Mouse (Mus musculus): ENCODE data around the gene Itk. TPM values are rescaled to one million over a fixed set of nuclear protein-coding genes. Genes with fewer than 3 reads are reported as not detected.
"Not testable (repeated sequence)": the region's sequence is repeated elsewhere in the genome, so short reads cannot be mapped to it uniquely, and the experiment has no call there.

The Itk gene
- polyA plus RNA-seq (2015; fragmentation: Nextera tagmentation; extraction: Ambion mirVana), result not detected in 2 replicates

- no peak for ATAC-seq (replicated peaks)
- WGBS, result 92% methylated on average over 13 of the region's 13 CpGs
- Histone ChIP-seq H3K4me3 (no peak within 1 kb of the TSS), H3K9me3 (no peaks in the 10 kb centered on the region), H3K4me2 (replicated peaks) (no peak within 1 kb of the TSS), H3K4me1 (no peaks in the 10 kb centered on the region), H3K27ac (replicated peaks) (no peak within 1 kb of the TSS), H3K27me3 (no peaks in the 10 kb centered on the region), H3K9ac (replicated peaks) (no peak within 1 kb of the TSS), H3K36me3 (no peaks in the 10 kb centered on the region)
Observed at GRCm38 (mm10) chr11:46389336-46390117, at the start of gene Itk. Itk (minus strand) TSS chr11:46389515.

DNA sequence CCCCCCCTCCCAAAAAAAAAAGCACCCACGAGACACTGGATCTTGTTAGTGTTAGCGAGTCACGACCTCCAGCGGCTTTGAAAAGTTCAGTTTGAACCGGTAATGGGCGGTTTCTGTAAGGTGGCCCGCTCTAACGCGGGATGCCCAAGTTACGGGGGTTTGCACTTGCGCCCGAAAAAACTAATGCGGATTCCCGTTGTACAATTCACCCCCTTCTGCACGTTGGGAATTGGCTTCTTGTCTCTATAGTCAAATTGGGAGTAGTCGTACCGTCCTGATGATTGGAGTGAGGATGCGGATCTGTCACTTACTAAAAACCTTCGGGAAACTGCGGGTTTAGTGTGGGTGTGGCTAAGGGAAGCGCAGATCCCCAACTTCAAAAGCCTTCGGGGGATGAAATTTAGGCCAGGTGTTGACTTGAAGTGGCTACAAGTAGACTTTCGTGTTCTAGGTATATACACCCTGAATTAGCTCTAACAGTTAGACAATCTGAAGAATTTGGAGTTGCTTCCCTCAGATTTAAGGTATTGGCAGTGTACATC lies 48.2 kb upstream of the Itk start:
- ATAC-seq (replicated peaks), result peak; percentile 7; the same call in 1 of the 2 replicates
- Histone ChIP-seq H3K9ac (replicated peaks) (peak overlapping the region; percentile 85), H3K4me3 (peak overlapping the region; percentile 95), H3K27ac (replicated peaks) (no peak overlapping the region), H3K9me3 (no peaks in the 10 kb centered on the region), H3K36me3 (peaks cover 22% of the 10 kb centered on the region), H3K4me1 (peaks cover 17% of the 10 kb centered on the region), H3K4me2 (replicated peaks) (peak overlapping the region; percentile 72), H3K27me3 (no peaks in the 10 kb centered on the region)
- WGBS, result 2% methylated on average over 23 of the region's 23 CpGs

DNA sequence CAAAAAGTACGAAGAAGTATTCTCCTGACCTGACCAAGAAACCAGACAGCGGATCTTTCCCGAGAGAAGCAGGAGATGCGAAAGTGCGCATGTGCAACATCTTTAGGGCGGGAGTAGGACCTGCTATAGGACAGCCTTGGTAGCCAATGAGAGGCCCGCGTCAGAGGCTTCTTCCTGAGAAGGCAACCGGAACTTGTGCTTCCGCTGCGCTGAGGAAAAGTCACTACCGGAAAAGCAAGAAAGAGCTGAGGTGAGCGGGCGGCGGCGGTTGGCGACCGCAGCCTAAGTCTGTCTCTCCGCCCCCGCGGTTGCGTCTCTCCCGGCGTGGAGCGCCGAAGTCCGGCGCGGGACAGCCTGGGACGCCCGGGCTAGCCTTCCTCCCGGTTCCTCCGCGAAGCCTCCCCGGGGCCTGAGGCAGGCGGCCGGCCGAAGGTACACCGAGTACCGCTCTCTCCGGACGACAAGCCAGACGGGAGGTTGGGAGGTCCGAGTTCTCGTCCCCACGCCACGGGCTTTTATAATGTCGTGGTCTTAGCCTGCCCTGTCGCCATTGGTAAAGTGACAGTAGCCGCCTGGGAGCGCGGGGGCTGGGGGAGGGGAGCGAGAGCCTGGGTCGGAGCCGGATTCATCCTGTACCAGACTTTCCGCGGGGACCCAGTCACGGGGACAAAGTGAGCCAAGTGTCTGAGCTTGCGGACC lies 47.6 kb upstream of the Itk start, which contains the start of gene Med7:
Gene Med7 (plus strand): TSS at position 166 of the 699 bp plus-strand sequence.
- H3K4me3 ChIP-seq, result peak within 1 kb of the TSS; percentile 95
- H3K4me2 ChIP-seq (replicated peaks), result peak within 1 kb of the TSS; percentile 72
- peaks cover 17% of the 10 kb centered on the region for H3K4me1 ChIP-seq
- H3K9me3 ChIP-seq, result no peaks in the 10 kb centered on the region
- ATAC-seq (replicated peaks), result peak; percentile 100
- H3K9ac ChIP-seq (replicated peaks), result peak within 1 kb of the TSS; percentile 85
- H3K27ac ChIP-seq (replicated peaks), result peak within 1 kb of the TSS; percentile 87
- no peaks in the 10 kb centered on the region for H3K27me3 ChIP-seq
- H3K36me3 ChIP-seq, result peaks cover 17% of the 10 kb centered on the region
- under 1% methylated on average over 58 of the region's 59 CpGs for WGBS

- no peaks in the 10 kb centered on the region for H3K9me3 ChIP-seq
- H3K4me3 ChIP-seq, result no peak overlapping the region
- no peak overlapping the region for H3K4me2 ChIP-seq (replicated peaks)
- peaks cover 6% of the 10 kb centered on the region for H3K36me3 ChIP-seq
- H3K27me3 ChIP-seq, result no peaks in the 10 kb centered on the region
- H3K27ac ChIP-seq (replicated peaks), result no peak overlapping the region
- ATAC-seq (replicated peaks), result no peak
- H3K9ac ChIP-seq (replicated peaks), result no peak overlapping the region
- peaks cover 17% of the 10 kb centered on the region for H3K4me1 ChIP-seq
Observed at GRCm38 (mm10) chr11:46435363-46435762, 46.0 kb upstream of the Itk start.

- Histone ChIP-seq H3K4me2 (replicated peaks) (no peak overlapping the region), H3K27me3 (no peaks in the 10 kb centered on the region), H3K36me3 (no peaks in the 10 kb centered on the region), H3K4me3 (no peak overlapping the region), H3K4me1 (peaks cover 2% of the 10 kb centered on the region), H3K9me3 (no peaks in the 10 kb centered on the region), H3K9ac (replicated peaks) (no peak overlapping the region), H3K27ac (replicated peaks) (0 out of 2 replicates have a peak overlapping the region, but pooled peaks have one; percentile 14)
- ATAC-seq (replicated peaks), result peak; percentile 97
- WGBS, result 21% methylated on average over 3 of the region's 3 CpGs
Observed at GRCm38 (mm10) chr11:46431129-46431528, 41.8 kb upstream of the Itk start.

DNA sequence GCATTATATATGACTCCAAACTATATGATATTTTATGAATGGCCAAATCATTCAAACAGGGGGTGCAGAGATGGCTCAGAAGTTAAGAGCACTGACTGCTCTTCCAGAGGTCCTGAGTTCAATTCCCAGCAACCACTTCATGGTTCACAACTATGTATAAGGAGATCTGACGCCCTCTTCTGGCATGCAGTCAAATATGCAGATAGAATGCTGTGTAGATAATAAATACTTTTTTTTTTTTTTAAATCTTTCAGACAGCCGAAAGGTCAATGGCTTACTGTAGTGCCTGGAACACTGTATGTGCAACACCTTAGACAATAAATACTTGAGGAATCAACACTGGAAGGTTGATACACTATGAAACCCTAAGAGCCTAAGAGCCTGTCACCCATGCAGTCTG lies 40.8 kb upstream of the Itk start:
- no peak overlapping the region for H3K4me2 ChIP-seq (replicated peaks)
- H3K4me1 ChIP-seq, result no peaks in the 10 kb centered on the region
- no peaks in the 10 kb centered on the region for H3K9me3 ChIP-seq
- 87% methylated on average over 2 of the region's 2 CpGs for WGBS
- no peaks in the 10 kb centered on the region for H3K36me3 ChIP-seq
- H3K4me3 ChIP-seq, result no peak overlapping the region
- ATAC-seq (replicated peaks), result no peak
- H3K27me3 ChIP-seq, result no peaks in the 10 kb centered on the region
- no peak overlapping the region for H3K9ac ChIP-seq (replicated peaks)
- no peak overlapping the region for H3K27ac ChIP-seq (replicated peaks)

DNA sequence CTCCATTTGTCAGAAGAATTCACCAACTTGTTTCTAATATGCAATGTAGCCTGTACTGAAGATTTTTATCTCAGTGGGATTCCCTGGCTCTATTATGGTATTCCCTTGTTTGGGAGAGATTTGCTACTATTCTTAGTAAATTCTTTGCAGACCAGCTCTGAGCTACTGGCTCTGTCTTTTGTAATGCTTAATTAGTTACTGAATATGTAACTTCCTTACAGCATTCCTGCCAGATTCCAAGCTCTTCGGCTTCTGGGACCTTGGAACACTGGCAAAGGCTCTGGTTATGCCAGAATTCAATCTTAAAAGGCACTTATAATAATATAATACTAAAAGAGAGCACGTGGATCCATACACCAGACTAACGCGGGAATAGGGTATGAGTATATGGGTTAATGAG lies 38.8 kb upstream of the Itk start:
- not testable (repeated sequence) for H3K27me3 ChIP-seq; H3K9me3 ChIP-seq; H3K4me3 ChIP-seq; ATAC-seq (replicated peaks); H3K27ac ChIP-seq (replicated peaks); H3K4me2 ChIP-seq (replicated peaks); H3K36me3 ChIP-seq; H3K4me1 ChIP-seq; H3K9ac ChIP-seq (replicated peaks)
- WGBS, result 35% methylated on average over 4 of the region's 4 CpGs

DNA sequence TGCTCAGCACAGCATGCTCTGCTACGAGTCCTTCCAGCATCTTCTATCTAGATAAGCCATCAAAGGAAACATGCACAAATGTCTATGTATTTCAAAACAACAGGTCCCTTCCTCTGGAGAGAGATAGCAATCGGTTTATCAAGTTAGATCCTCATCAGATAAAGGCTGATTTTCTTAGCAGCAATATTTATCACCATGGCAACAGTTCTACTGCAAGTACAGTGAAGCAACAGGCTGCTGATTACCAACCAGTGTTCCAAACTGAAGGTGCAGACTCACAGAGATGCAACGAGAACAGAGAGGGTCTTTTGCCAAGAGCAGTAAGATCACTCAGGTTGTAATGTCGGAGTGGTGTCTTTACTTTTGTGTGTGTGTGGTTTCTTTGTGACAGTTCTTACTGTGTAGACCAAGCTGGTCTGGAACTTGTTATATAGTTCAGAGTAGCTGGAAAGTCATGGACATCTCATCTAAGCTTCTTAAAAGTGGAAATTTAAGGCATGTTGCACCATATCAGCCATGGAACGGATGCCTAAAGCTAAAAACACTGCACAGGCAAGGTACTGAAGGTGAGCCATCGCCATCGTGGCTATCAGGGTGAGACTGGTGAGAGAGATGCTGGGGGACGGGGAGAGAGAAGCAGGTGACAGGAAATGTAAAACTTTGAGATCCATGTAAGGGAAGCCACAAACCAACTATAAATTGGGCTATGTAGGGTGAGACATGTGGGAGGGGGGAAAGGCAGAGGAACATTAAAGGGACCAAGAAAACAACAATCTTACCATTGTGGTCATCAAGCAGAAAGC lies 32.0 kb upstream of the Itk start:
- Histone ChIP-seq H3K27me3 (no peaks in the 10 kb centered on the region), H3K4me2 (replicated peaks) (no peak overlapping the region), H3K4me3 (no peak overlapping the region), H3K9me3 (no peaks in the 10 kb centered on the region), H3K4me1 (no peaks in the 10 kb centered on the region), H3K27ac (replicated peaks) (no peak overlapping the region), H3K36me3 (no peaks in the 10 kb centered on the region), H3K9ac (replicated peaks) (no peak overlapping the region)
- WGBS, result 84% methylated on average over 8 of the region's 8 CpGs
- no peak for ATAC-seq (replicated peaks)

DNA sequence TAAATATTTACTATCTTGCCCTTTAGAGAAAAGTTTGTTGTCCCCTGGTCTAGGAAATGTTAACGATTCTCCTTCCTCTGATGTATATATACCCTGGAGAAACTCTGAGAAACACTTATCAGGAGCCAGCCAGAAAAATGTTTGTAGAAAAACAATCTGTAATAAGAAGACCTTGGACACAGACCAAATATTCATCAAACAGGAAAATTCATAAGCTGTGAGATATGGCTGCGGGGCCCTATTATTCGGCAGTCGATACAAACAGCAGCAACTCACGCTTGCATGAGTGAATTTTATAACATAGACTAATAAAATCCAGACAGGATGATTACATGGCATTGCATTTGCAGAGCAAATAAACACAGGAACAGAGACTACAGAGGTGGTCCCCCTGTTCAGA lies 29.5 kb upstream of the Itk start:
- H3K4me3 ChIP-seq, result no peak overlapping the region
- H3K4me2 ChIP-seq (replicated peaks), result no peak overlapping the region
- H3K9ac ChIP-seq (replicated peaks), result no peak overlapping the region
- 92% methylated on average over 5 of the region's 5 CpGs for WGBS
- no peaks in the 10 kb centered on the region for H3K4me1 ChIP-seq
- H3K36me3 ChIP-seq, result no peaks in the 10 kb centered on the region
- no peak overlapping the region for H3K27ac ChIP-seq (replicated peaks)
- H3K27me3 ChIP-seq, result no peaks in the 10 kb centered on the region
- no peaks in the 10 kb centered on the region for H3K9me3 ChIP-seq
- no peak for ATAC-seq (replicated peaks)

DNA sequence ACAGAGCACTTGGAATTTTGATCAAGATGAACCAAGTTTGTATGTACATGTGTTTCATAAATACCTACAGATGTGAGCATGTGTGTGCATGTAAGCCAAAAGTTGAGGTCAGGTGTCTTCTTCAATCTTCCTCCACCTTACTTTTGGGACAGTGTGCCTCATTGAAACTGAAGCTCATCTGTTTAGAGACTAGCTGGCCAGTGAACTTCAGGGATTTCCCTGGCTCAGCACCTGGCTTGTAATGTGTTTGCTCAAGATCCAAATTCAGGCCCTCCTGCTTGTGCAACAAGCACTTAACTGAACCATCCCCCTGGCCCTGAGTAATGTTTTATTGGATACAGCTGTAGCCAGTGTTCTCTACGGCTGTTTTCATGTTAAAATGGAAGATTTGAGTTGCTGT lies 29.1 kb upstream of the Itk start:
- 84% methylated on average over 1 of the region's 1 CpGs for WGBS
- no peaks in the 10 kb centered on the region for H3K4me1 ChIP-seq
- no peak overlapping the region for H3K4me2 ChIP-seq (replicated peaks)
- H3K9me3 ChIP-seq, result no peaks in the 10 kb centered on the region
- H3K27me3 ChIP-seq, result no peaks in the 10 kb centered on the region
- H3K36me3 ChIP-seq, result no peaks in the 10 kb centered on the region
- H3K9ac ChIP-seq (replicated peaks), result no peak overlapping the region
- no peak overlapping the region for H3K27ac ChIP-seq (replicated peaks)
- H3K4me3 ChIP-seq, result no peak overlapping the region
- no peak for ATAC-seq (replicated peaks)

DNA sequence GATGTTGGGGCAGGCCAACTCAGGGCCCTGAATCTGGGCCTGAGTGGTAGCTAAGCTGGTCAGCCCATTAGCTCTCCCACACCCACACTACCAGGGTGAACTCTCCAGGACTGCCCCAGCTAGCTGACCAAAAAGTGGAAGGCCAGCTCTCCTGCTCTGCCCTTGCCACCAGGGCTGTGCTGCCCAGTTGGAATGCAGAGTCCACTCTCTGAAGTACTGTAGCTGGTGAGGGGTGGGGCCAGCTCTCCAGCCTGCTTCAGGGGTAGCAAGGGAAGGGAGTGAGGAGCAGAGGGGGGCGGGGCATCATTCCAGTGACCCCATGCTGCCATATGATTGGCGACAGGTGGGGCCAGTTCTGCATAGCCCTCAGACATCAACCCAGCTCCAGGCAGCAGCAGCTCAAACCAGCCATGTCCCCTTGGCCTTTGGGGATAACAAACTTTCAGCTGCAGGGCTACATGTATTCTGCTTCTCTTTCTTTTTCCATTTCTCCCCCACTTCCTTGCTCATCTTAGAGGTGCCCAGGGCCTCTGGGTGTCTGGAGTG lies 20.8 kb upstream of the Itk start:
- 76% methylated on average over 2 of the region's 2 CpGs for WGBS
- Histone ChIP-seq H3K27ac (replicated peaks) (no peak overlapping the region), H3K9me3 (no peaks in the 10 kb centered on the region), H3K4me2 (replicated peaks) (no peak overlapping the region), H3K36me3 (no peaks in the 10 kb centered on the region), H3K27me3 (no peaks in the 10 kb centered on the region), H3K9ac (replicated peaks) (no peak overlapping the region), H3K4me3 (no peak overlapping the region), H3K4me1 (no peaks in the 10 kb centered on the region)
- no peak for ATAC-seq (replicated peaks)

Data from forebrain, embryonic 15.5 days (tissue).